Mouse (Mus musculus) ovary, adult 18-20 months (tissue): ENCODE measurements around the gene Psapl1.
"Not testable (repeated sequence)": the region's sequence is repeated elsewhere in the genome, so short reads cannot be mapped to it uniquely, and the experiment has no call there.

Experiments used
- DNase-seq: peaks from one replicate; pipeline ENCODE4 v3.0.0; 2022; ENCODE audit warnings: low spot score, mixed read lengths

Gene Psapl1

GRCm38 (mm10) chr5:36205397-36205796 is 1.6 kb downstream of the Psapl1 start:
- no peak for DNase-seq

- no peak for DNase-seq
Measured at GRCm38 (mm10) chr5:36208803-36209202, 5.0 kb downstream of the Psapl1 start.

DNA sequence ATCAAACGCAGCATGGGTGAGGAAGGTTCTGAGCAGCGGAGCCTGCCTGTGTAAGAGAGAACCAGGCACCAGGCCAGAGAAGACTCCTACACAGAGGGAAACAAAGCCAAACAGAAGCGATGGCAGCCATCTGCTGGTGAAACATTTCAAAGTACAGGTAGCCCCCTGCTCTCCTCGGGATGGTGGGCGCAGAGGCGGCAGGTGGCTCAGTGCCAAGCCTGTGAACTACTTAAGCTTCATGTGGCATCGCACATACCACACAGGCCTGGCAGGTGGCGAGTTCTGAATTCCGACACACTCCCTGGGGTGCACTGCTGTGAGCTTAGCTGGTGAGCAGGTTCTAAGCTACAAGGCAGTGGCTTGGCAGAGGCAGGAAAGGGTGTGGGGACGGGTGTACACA is 9.5 kb downstream of the Psapl1 start:
- DNase-seq = no peak

DNA sequence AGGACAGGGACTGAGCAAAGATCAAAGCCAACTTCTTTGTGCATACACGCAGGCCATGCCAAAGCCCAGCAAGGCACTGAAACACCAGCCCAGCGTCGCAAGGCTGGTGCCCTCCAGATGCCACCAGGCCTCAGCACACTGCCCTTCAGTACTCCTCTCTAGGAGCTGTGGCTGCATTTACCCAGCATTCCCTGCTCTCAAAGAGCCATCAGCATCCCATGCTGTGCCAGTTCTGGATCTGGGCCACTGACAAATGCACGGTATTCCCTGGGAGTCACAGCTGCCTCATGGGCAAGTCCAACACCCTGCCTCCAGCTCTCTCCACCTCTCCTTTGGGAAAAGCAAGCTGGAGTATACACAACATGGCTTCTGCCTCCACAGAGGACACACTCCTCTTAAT is 16.3 kb downstream of the Psapl1 start:
- no peak for DNase-seq

GRCm38 (mm10) chr5:36220626-36221025 is 16.8 kb downstream of the Psapl1 start:
- DNase-seq = no peak

GRCm38 (mm10) chr5:36223787-36224186 is 20.0 kb downstream of the Psapl1 start:
- DNase-seq = no peak

GRCm38 (mm10) chr5:36225855-36226254 is 22.0 kb downstream of the Psapl1 start:
- DNase-seq = no peak

DNA sequence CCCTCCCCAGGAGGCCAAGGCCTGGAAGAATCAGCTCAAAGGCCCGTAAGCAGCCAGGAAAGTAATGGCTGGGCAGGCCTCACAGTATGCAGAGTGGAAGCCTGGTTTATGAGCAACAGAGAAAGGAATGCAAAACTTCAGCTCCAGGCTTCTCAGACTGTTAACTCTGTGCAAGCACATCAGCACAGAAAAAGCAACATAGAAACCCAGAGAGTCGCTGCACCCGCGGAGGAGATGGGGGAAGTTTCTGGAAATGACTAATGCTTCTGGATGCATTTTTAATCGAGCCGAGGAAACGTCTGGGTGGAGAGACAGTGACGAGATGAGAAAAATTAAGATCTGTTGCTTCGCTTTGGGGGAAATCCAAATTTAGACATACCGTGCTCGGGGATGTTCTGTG is 22.5 kb downstream of the Psapl1 start:
- no peak for DNase-seq

DNA sequence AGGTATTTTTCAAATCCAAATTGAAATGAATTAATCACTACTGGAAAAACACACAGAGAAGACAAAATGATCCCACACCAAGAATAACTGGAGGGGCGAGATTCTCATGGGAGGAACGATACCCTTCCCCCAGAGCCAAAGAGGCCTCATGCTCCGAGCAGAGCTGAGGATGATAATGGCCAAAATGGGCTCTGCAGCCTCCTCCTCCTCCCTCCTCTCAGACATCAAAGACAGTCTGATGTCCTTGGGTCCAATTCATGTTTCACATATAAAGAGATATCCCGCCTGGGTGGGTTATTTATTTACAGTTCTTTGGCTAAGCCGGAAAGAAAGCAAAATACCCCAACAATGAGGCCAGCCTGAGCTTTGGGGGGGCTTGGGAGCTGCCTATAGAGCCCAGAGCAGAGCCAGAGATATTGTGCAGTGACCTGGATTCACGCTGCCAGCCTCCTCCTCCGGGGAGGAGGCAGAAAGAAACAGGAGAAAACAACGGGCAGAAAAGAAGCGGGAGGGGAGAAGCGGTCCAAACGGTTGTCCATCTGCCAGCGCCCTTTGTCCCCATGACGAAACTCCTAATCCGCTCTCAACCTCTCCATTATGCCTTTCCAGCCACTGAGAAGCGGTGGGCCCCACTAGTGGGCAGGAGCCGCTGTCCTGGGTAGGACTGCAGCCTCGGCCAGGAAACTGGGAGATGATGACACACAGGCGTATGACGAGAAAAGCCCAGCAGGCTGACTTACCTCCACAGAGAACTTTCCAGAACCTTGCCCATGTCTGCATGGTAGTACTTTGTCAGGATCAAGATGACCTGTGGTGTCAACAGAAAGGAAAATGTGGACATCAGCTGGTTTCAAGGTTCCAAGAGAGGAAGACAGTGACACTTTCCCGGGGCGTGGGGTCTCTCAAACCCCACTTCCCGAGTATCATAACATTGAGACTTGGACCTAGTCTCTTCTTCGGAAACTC is 24.9 kb downstream of the Psapl1 start:
- no peak for DNase-seq

DNA sequence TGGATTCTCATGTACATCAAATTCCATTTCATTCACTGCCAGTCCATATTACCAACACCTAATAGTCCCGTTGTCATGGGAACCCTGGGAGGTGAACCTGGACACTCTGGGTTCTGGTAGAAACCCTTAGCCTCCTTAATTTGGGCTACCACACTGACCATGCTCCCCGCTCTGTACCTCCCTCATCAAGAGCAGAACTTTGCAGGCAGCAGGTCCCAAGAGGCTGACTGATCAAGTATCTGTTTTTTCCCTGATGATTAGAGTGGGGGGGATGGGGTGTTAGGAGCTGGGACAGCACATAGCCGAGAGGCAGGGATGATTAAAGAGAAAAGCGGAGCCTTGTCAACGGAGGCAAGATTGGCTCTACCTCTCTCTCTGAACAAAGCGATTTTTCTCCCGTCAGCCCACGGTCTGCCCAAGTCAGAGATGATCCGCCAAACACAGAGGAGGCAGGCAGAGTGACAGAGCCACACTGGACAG is 26.5 kb downstream of the Psapl1 start:
- DNase-seq = no peak

GRCm38 (mm10) chr5:36237526-36237925 is 33.7 kb downstream of the Psapl1 start:
- not testable (repeated sequence) for DNase-seq

DNA sequence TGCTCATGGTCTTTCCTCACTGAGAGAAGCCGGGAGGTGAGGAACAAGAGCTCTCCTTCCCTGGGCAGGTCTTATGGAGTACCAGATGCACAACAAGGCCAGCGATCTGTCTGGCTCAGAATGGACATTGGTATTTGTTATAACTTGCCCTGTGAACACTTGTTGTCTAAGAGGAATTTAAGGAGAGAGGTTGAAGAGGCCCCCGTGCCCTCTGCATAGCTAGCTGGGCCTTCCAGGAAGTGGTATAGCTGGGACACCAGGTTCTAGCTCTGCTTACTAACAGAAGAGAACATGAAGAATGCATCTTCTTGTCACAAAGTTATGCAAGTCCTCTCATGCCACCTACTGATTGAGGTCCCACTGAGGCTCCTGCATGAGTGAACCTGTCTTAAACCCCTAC is 44.2 kb downstream of the Psapl1 start:
- DNase-seq = no peak

GRCm38 (mm10) chr5:36252746-36253504 is 49.1 kb downstream of the Psapl1 start:
- DNase-seq = no peak

DNA sequence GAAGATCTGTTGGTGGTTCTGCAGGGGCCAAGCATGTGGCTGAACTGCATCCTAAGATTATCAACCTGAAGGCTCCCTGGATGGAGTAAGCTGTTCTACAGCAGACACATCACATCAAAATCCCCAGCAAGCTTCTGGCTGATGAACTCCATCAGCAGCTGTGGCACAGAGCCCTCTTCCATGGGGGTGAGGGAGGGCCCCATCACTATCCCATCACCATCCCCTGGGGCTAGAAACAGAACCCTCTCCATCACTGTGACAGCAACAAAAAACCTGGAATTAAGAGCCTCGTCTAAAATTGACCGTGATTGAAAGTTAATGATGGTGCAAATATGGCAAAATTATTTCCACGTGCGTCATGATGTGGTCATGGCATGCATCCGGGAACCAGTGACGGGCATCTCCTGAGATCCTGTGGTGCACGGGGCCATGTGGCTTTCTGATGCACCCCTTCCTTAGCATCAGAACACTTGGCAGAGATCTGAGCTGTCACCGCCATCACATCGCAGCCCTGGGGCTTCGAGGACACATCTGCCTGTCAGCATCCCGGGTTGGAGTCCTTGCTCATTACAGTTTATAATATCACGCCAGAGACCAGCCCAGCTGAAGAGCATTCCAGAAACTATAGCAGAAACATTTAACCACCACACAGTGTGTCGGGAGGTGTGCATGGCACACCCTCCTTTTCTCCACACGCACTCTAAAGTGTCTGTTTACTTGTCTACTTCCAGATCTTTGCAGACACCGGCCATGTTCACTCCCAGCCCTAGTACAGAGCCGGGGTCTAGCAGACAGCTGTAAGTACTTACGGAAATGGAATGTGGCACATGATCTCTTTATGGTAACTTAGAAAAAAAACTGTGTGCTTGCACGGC is 51.1 kb downstream of the Psapl1 start:
- no peak for DNase-seq
